Mouse (Mus musculus) fat pad, adult 2 months (tissue): ENCODE measurements around the gene Bbof1.

Source experiments
- DNase-seq: peaks from one replicate; pipeline ENCODE4 v3.0.0-alpha.2; 2011; ENCODE audit warnings: low read depth, low spot score; ENCODE audit errors: extremely low read depth

Bbof1 gene

GRCm38 (mm10) chr12:84399663-84400062 lies 9.2 kb upstream of the Bbof1 start:
- peak; percentile 84 for DNase-seq

DNA sequence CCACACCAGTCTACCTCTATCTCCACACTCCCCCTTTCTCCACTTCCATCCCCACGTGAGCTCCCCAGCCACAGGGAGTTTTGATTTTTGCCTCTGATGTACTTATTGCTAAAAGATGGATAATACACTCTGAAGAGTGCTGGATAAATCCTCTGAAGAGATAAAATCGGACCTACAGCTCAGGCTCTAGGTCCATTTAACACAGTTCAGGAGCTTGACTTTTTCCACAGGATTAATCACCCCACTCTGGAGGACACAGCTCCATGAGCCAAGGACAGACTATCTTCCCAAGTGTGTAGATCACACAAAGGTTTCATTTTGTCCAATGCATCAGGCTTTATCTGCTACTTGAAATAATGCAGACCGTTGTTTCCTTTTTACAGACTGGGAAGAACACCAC lies 8.8 kb upstream of the Bbof1 start:
- DNase-seq: no peak

DNA sequence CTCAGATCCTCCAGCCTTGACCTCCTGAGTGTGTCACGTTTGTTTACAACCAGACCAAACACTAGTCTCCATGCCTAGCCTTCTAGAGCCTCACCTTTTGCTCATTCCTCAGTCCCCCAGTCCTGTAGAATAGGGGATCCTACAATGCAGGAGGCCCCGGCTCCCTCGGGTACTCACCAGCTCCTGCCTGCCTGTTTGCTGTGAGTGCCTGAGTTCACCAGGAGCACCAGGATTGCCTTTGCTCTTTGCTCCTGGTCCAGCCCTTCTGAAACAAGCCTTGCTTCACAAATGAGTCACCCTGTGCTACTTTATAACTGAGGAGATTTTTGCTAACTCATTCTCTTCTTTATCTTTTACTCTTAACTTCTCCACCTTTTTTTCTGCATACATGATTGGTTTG lies 8.2 kb upstream of the Bbof1 start:
- DNase-seq: no peak

DNA sequence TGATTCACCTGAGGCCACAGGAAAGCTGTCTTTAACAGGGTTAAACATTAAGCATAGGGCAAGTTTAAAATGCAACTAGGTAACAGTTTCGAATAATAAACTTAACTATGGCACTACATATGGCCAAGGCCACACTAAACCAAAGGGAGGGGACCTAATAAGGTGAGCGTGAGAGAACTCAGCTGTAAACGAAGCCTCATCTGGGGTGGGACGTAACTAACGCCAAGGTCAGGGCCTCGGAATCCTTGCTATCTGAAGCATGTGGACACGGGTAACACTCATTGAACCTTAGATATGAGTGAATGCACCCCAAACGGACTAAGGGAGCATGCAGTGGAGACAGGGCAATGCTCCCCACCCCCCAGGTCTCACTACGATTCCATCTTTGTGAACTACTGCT lies 5.9 kb upstream of the Bbof1 start:
- no peak for DNase-seq

- DNase-seq: no peak
Observed at GRCm38 (mm10) chr12:84404541-84404940, 4.3 kb upstream of the Bbof1 start.

- DNase-seq: no peak
Observed at GRCm38 (mm10) chr12:84407259-84407658, 1.6 kb upstream of the Bbof1 start.

DNA sequence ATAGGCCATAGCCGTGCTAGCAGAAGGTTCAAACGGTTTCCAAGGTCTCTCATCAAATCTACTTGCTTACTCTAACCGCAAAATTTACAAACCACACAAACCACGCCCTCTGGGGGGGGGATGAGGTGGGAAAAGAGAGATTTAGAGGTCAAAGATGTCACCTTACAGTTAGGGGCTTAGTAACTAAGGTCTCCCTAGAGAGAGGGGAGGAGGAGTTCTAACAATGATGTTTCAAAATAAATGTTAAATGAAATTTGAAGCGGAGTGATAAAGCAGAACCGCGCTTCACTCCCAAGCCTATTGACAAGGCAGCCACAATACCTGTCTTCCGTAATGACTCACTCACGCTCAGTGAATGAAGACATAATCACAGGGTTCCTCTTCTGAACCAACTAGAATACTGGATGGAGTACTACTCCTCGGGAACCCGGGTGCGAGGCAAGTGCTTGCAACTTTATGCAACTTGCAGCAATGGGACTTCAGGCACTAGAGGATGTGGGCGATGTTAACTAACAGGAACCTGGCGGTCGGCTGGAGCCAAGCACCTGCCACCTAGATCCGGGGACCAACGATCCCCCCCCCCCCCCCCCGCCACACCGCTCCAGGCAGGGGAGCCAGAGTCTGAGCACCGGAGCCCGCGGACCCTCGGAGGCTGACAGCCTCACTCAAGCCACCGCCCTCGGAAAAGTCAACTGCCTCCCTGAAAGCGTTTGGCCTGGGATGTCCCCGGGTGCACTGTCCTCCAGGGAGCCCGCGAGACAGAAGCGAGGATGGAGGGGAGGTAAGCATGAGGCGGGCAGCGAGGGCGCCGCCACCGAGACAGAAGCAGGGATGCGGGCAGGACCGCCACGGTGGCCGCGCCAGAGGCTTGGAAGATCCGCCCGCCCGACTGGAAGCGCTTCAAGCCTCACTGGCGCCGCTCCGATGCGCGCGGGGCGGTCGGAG lies 725 bp upstream of the Bbof1 start:
- DNase-seq: no peak

GRCm38 (mm10) chr12:84416834-84417604 lies 8.1 kb downstream of the Bbof1 start, which contains the start of gene Rnf113a2:
Gene Rnf113a2, plus strand, starts transcription at chr12:84417196.
- DNase-seq: no peak

DNA sequence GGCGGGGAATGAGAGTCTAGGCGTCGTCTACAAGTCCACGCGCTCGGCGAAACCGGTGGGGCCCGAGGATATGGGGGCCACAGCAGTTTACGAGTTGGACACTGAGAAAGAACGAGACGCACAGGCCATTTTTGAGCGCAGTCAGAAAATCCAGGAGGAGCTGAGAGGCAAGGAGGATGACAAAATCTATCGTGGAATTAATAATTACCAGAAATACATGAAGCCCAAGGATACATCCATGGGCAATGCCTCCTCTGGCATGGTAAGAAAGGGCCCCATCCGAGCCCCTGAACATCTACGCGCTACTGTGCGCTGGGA lies 8.7 kb downstream of the Bbof1 start:
- DNase-seq: no peak

GRCm38 (mm10) chr12:84423990-84424389 lies 15.1 kb downstream of the Bbof1 start:
- no peak for DNase-seq

DNA sequence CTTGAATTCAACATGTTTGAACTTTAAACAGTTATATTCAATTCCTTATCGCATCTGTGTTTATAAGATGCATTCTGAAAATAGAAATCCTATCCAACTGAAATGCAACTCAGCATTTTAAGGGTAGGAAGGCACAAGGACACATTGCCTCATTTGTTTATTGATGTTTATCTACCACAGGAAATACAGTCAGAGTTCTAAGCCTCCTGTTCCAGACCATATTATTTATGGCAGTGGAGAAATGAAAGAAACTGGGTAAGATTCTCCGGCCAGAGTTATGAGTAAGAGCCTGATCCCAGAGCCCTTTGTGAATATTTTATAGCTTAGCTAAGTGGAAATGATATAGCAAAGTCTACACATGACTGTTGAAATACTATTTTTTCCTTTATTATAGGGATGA lies 21.0 kb downstream of the Bbof1 start:
- no peak for DNase-seq

GRCm38 (mm10) chr12:84438697-84439096 lies 29.8 kb downstream of the Bbof1 start:
- no peak for DNase-seq

DNA sequence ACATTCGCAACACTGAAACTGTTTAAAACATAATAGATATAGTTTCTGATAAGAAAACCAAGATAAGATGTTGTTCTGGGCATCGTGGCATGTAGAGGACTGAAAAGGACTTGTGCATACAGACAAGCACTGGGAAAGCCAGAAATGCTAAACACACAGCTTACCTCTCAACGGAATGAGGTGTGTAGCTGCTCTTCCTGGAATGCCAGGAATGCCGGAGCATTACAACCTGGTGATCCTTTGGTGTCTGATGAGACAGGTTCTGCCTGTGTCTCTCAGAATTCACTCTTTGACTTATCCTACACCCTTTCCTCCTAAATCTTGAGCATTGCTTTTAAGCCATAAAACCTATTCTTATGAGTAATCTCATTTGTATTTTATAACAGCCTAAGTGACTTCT lies 33.7 kb downstream of the Bbof1 start:
- no peak for DNase-seq

DNA sequence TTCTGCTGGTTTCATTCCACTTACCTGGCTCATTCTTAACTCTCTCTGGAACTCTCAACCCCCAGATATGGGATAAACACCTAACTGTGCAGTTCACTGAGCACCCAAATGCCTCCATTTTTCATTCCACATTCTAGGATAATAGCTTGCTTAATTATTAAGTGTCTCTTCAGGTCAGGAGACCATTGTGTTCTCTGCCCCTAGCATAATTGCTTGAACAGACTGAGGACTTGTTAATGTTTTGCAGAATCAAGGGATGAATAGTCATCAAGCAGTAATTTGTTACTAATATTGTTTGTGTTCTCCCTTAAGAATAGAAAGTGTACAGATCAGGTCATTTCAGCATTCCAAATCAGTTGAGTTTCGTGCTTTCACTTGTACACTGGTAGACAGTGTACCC lies 38.5 kb downstream of the Bbof1 start:
- DNase-seq: no peak

- no peak for DNase-seq
Observed at GRCm38 (mm10) chr12:84448181-84448580, 39.3 kb downstream of the Bbof1 start.

GRCm38 (mm10) chr12:84449887-84450286 lies 41.0 kb downstream of the Bbof1 start:
- DNase-seq: no peak

DNA sequence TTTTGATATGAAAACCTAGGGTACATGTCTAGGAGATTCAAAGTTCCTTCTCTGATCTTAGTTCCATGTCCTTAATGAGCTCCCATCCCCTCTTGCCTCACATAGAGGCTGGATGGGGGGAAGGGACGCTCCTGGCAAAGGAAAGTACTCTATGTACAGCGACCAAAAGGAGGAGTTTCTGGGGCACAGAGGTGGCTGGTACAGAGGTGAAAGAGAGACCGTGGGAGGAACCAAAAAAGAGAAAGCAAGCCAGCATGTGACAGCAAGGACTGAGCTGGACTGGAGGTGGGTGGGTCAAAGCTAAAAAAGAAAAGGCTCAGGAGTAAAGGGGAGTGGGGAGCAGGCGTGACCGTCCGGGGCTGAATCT lies 41.5 kb downstream of the Bbof1 start:
- no peak for DNase-seq

GRCm38 (mm10) chr12:84450718-84451646 lies 42.1 kb downstream of the Bbof1 start, which contains the start of the genes Aldh6a1 and Lin52:
Gene Aldh6a1, minus strand, starts transcription at chr12:84451004.
Gene Lin52, plus strand, starts transcription at chr12:84451422.
- peak; percentile 100 for DNase-seq

- DNase-seq: no peak
Observed at GRCm38 (mm10) chr12:84451801-84452200, 42.9 kb downstream of the Bbof1 start.

- no peak for DNase-seq
Observed at GRCm38 (mm10) chr12:84456911-84457310, 48.0 kb downstream of the Bbof1 start.

DNA sequence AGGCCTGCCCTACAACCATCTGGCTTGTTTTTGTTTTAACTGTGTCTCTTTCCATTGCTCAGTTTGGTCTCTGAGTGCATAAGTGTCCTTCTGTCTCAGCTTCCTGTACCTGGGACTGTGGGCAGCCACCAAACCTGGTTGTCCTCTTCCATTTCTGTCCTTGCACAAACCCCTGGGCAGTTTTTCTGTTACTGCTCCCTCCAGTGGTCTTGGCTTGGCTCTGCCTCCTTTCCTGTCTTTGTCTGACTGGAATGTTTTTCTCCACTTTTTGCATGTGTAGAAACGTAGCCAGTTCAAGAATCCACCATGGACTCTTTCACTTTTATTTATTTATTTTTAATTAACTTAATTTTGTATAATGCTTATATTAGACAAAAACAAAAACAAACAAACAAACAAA lies 51.0 kb downstream of the Bbof1 start:
- DNase-seq: no peak
